Mouse (Mus musculus) bone marrow, adult 2 months (tissue): ENCODE data around the gene Psmb9.

Source experiments
- CTCF ChIP-seq: fragments of 200-500 bp; IDR thresholded peaks from 2 replicates; pipeline ENCODE4 v1.5.1; 2011; ENCODE audit warnings: low read length, control low read depth; ENCODE audit not compliant: control insufficient read depth, insufficient read depth
- POLR2A ChIP-seq: fragments of 200-500 bp; IDR thresholded peaks from 2 replicates; pipeline ENCODE4 v1.6.1; 2011; ENCODE audit warnings: low read depth, mild to moderate bottlenecking, control low read depth, low read length, borderline replicate concordance; ENCODE audit not compliant: control insufficient read depth

- TF ChIP-seq POLR2A = peak; percentile 56; the same call in 1 of the 2 replicates
- TF ChIP-seq CTCF = peak; percentile 98
Measured at GRCm38 (mm10) chr17:34135297-34136224, 52.0 kb downstream of the Psmb9 start.
